Mouse (Mus musculus) limb, embryonic 10.5 days (tissue): ENCODE measurements around the gene Arpp21. TPM values are rescaled to one million over a fixed set of nuclear protein-coding genes. Genes with fewer than 3 reads are reported as not detected.

Experiments
- DNase-seq: peaks from one replicate; pipeline ENCODE4 v3.0.0-alpha.2; 2017; ENCODE audit warnings: low spot score
- H3K27ac ChIP-seq: fragments of 300-500 bp; sonication (generic); 2 replicates; pipeline ENCODE4 v1.5.1; 2016; ENCODE audit warnings: mild to moderate bottlenecking
- H3K27me3 ChIP-seq: fragments of 300-500 bp; sonication (generic); 2 replicates; pipeline ENCODE4 v1.6.1; 2016; ENCODE audit warnings: low read depth, mild to moderate bottlenecking; ENCODE audit not compliant: poor library complexity, severe bottlenecking
- H3K36me3 ChIP-seq: fragments of 300-500 bp; sonication (generic); 2 replicates; pipeline ENCODE4 v1.6.1; 2016; ENCODE audit warnings: mild to moderate bottlenecking, moderate library complexity
- H3K4me1 ChIP-seq: fragments of 300-500 bp; sonication (generic); 2 replicates; pipeline ENCODE4 v1.6.1; 2016
- H3K4me3 ChIP-seq: fragments of 300-500 bp; sonication (generic); 2 replicates; pipeline ENCODE4 v1.5.1; 2016; ENCODE audit warnings: mild to moderate bottlenecking, moderate library complexity
- H3K9me3 ChIP-seq: fragments of 300-500 bp; sonication (generic); replicated peaks from 2 replicates; pipeline ENCODE4 v1.6.1; 2016; ENCODE audit warnings: mild to moderate bottlenecking
- WGBS: fragments of 180-500 bp; shearing (Covaris S2); methylation state at CpG from one replicate; pipeline ENCODE4 v1.1.7; 2016; 5-methylcytosine and 5-hydroxymethylcytosine counted together
- polyA plus RNA-seq: library from polyadenylated mRNA; unstranded; fragments of >200 nt; fragmentation: Nextera tagmentation; extraction: Ambion mirVana; gene quantifications from 2 replicates; pipeline ENCODE4 v1.2.1, GENCODE M21; 2016

Arpp21 gene
- polyA plus RNA-seq: 0.48 and 1.2 TPM in 2 replicates

- Histone ChIP-seq H3K4me1 (peaks cover 18% of the 10 kb centered on the region), H3K4me3 (peak within 1 kb of the TSS; percentile 61), H3K27ac (peak within 1 kb of the TSS; percentile 34), H3K27me3 (peaks cover 70% of the 10 kb centered on the region), H3K36me3 (no peaks in the 10 kb centered on the region), H3K9me3 (no peaks in the 10 kb centered on the region)
- no peak for DNase-seq
- 21% methylated on average over 16 of the region's 16 CpGs for WGBS
Measured at GRCm38 (mm10) chr9:112235696-112236397, at the start of gene Arpp21. Arpp21 (minus strand) TSS chr9:112235938.

DNA sequence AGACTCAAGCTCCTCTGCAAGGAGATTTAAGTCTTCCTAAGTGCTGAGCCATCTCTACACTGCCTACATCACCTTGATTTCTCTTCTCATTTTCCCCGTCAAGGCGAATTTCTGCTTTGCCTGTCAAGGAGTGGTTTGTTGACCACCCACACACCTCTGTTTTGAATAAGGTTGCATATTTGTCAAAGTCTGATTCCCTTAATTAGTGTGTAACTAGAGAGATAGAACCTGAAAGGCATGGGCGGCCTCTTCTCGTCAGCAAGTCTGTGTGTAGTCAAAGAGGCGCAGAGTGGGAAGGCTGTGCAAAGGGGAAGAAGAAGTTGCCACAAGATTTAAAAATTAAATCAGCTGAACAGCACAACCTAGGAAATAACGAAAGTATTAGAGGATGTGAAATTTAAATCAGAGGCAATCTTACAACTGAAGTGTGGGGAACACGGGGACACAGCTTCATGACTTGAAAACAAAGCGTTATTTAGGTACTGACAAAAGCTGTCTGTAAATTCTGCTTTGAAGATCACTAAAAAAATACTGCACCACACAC, 36.8 kb upstream of the Arpp21 start:
- no peaks in the 10 kb centered on the region for H3K4me1 ChIP-seq
- H3K9me3 ChIP-seq: no peaks in the 10 kb centered on the region
- no peaks in the 10 kb centered on the region for H3K36me3 ChIP-seq
- WGBS: 84% methylated on average over 8 of the region's 8 CpGs
- H3K27me3 ChIP-seq: no peaks in the 10 kb centered on the region
- DNase-seq: no peak
- no peak overlapping the region for H3K27ac ChIP-seq
- no peak overlapping the region for H3K4me3 ChIP-seq

- no peaks in the 10 kb centered on the region for H3K9me3 ChIP-seq
Measured at GRCm38 (mm10) chr9:112264982-112265641, 29.4 kb upstream of the Arpp21 start.

GRCm38 (mm10) chr9:112261986-112262901, 26.5 kb upstream of the Arpp21 start:
- H3K4me3 ChIP-seq: no peak overlapping the region
- no peaks in the 10 kb centered on the region for H3K27me3 ChIP-seq
- no peaks in the 10 kb centered on the region for H3K9me3 ChIP-seq
- DNase-seq: no peak
- no peaks in the 10 kb centered on the region for H3K36me3 ChIP-seq
- no peak overlapping the region for H3K27ac ChIP-seq
- WGBS: 83% methylated on average over 16 of the region's 16 CpGs
- H3K4me1 ChIP-seq: no peaks in the 10 kb centered on the region

More at GRCm38 (mm10) chr9:112264982-112265641, 29.4 kb upstream of the Arpp21 start:
- no peak overlapping the region for H3K27ac ChIP-seq
- no peaks in the 10 kb centered on the region for H3K36me3 ChIP-seq
- DNase-seq: no peak
- no peaks in the 10 kb centered on the region for H3K27me3 ChIP-seq
- H3K4me1 ChIP-seq: no peaks in the 10 kb centered on the region
- WGBS: 80% methylated on average over 4 of the region's 4 CpGs
- no peak overlapping the region for H3K4me3 ChIP-seq

- Histone ChIP-seq H3K4me3 (no peak overlapping the region), H3K4me1 (no peaks in the 10 kb centered on the region), H3K27me3 (no peaks in the 10 kb centered on the region), H3K27ac (no peak overlapping the region), H3K36me3 (no peaks in the 10 kb centered on the region), H3K9me3 (no peaks in the 10 kb centered on the region)
- no peak for DNase-seq
- 85% methylated on average over 2 of the region's 2 CpGs for WGBS
Measured at GRCm38 (mm10) chr9:112261556-112261955, 25.8 kb upstream of the Arpp21 start.

GRCm38 (mm10) chr9:112260696-112261095, 25.0 kb upstream of the Arpp21 start:
- no peak for DNase-seq
- WGBS: 72% methylated on average over 2 of the region's 2 CpGs
- Histone ChIP-seq H3K27me3 (no peaks in the 10 kb centered on the region), H3K4me3 (no peak overlapping the region), H3K4me1 (no peaks in the 10 kb centered on the region), H3K36me3 (no peaks in the 10 kb centered on the region), H3K27ac (no peak overlapping the region), H3K9me3 (no peaks in the 10 kb centered on the region)

DNA sequence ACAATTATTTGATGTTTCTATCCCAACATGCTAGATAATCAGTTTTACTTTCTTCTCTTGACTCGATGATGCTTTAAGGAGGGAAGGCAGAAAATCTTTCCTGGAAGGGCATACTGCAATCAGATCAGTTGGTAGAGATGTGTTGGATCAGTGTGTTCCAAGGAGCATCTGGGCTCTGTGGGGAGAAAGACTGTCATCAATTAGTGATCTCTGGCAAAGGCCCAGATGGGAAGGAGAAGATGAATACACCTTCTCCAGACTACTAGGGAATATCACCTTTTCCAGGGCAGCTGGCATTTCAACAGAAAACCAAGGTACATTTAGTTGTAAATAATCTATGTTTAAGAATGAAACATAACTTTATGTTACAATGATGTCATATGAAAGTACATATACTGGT, 22.8 kb upstream of the Arpp21 start:
- no peak overlapping the region for H3K4me3 ChIP-seq
- no peaks in the 10 kb centered on the region for H3K36me3 ChIP-seq
- no peaks in the 10 kb centered on the region for H3K27me3 ChIP-seq
- DNase-seq: no peak
- H3K9me3 ChIP-seq: no peaks in the 10 kb centered on the region
- 86% methylated on average over 1 of the region's 1 CpGs for WGBS
- H3K4me1 ChIP-seq: no peaks in the 10 kb centered on the region
- H3K27ac ChIP-seq: no peak overlapping the region

- Histone ChIP-seq H3K4me1 (no peaks in the 10 kb centered on the region), H3K4me3 (no peak overlapping the region), H3K36me3 (no peaks in the 10 kb centered on the region), H3K27me3 (no peaks in the 10 kb centered on the region), H3K27ac (no peak overlapping the region), H3K9me3 (no peaks in the 10 kb centered on the region)
- DNase-seq: no peak
- WGBS: 80% methylated on average over 2 of the region's 2 CpGs
Measured at GRCm38 (mm10) chr9:112255971-112256370, 20.2 kb upstream of the Arpp21 start.

- WGBS: 87% methylated on average over 1 of the region's 1 CpGs
Measured at GRCm38 (mm10) chr9:112253730-112254129, 18.0 kb upstream of the Arpp21 start.

GRCm38 (mm10) chr9:112251857-112252256, 16.1 kb upstream of the Arpp21 start:
- H3K27ac ChIP-seq: no peak overlapping the region
- 81% methylated on average over 3 of the region's 3 CpGs for WGBS
- no peak for DNase-seq
- H3K9me3 ChIP-seq: no peaks in the 10 kb centered on the region
- H3K4me3 ChIP-seq: no peak overlapping the region
- no peaks in the 10 kb centered on the region for H3K36me3 ChIP-seq
- H3K4me1 ChIP-seq: no peaks in the 10 kb centered on the region
- no peaks in the 10 kb centered on the region for H3K27me3 ChIP-seq

More at GRCm38 (mm10) chr9:112253730-112254129, 18.0 kb upstream of the Arpp21 start:
- DNase-seq: no peak
- Histone ChIP-seq H3K27ac (no peak overlapping the region), H3K4me1 (no peaks in the 10 kb centered on the region), H3K4me3 (no peak overlapping the region), H3K36me3 (no peaks in the 10 kb centered on the region), H3K27me3 (no peaks in the 10 kb centered on the region), H3K9me3 (no peaks in the 10 kb centered on the region)

DNA sequence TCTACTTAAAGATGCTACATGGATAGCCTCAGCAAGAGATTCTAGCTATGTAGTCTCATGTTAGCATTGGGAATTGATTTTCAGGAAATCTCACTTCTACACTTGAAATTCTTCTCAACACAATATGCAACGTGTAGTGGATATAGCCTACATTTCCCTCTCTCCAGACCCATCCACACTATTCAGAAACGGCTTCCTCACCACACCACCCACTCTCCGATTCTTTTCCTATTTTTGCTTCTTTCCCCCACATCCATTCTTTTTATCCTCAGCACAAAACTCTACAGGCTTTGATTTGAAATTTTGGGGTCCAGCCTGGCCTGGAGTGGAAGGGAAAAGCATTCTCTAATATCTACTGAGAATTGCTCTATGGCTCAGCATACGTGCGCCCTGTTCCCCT, 15.6 kb upstream of the Arpp21 start:
- Histone ChIP-seq H3K27ac (no peak overlapping the region), H3K36me3 (no peaks in the 10 kb centered on the region), H3K4me3 (no peak overlapping the region), H3K4me1 (no peaks in the 10 kb centered on the region), H3K27me3 (no peaks in the 10 kb centered on the region), H3K9me3 (no peaks in the 10 kb centered on the region)
- no peak for DNase-seq
- WGBS: 89% methylated on average over 5 of the region's 5 CpGs

DNA sequence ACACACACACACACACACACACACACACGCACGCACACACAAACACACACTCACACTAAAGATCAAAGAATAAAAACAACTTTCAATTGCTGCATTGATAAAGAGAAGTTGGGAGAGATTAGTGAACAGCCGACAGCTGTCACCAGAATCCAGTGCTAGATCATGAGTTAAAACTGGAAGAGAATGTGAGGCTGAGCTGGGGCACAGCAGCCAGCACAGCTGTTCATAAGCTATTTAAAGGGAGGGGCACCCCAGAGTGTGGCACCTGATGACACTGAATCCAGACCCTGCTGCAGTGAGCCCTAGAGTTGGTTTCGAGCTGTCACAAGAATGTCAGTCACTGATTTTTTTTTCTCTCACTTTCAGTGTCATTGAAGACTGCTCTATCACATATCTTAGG, 14.0 kb upstream of the Arpp21 start:
- WGBS: 89% methylated on average over 4 of the region's 4 CpGs
- H3K27me3 ChIP-seq: no peaks in the 10 kb centered on the region
- H3K27ac ChIP-seq: no peak overlapping the region
- H3K4me1 ChIP-seq: no peaks in the 10 kb centered on the region
- H3K9me3 ChIP-seq: no peaks in the 10 kb centered on the region
- DNase-seq: no peak
- H3K4me3 ChIP-seq: no peak overlapping the region
- H3K36me3 ChIP-seq: no peaks in the 10 kb centered on the region
